Mouse (Mus musculus) ES-Bruce4 (cell line): Measurements from ENCODE around the gene 1700025G04Rik.

Source experiments
- CTCF ChIP-seq: IDR thresholded peaks from one replicate; pipeline ENCODE4 v1.8.1; 2011; ENCODE audit warnings: low read depth, low read length
- EP300 ChIP-seq: IDR thresholded peaks from 2 replicates; pipeline ENCODE4 v1.6.1; 2011; ENCODE audit warnings: low read depth, low read length; ENCODE audit not compliant: insufficient read depth

DNA sequence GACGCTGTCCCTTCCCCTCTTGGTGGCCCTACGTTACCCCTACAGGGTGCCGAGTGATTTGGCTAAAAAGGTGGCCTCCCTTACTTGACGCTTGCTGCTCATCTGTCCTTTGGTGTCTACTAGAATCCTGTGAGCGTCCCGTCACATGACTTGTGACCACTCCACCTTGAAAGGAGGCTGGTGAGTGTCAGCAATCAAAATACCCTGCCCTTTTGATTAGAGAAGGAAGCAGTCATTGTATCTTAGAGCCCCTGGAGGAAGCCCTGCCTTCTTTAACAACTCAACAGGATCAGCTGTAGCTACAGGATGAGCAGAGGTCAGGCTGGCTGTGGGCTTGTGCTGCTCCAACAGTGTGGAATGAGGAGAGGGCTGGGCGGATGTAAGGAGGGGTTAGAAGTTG is 190.0 kb downstream of the 1700025G04Rik start:
- no peak for TF ChIP-seq CTCF
- TF ChIP-seq EP300, result no peak
